In the genomic region with DNA sequence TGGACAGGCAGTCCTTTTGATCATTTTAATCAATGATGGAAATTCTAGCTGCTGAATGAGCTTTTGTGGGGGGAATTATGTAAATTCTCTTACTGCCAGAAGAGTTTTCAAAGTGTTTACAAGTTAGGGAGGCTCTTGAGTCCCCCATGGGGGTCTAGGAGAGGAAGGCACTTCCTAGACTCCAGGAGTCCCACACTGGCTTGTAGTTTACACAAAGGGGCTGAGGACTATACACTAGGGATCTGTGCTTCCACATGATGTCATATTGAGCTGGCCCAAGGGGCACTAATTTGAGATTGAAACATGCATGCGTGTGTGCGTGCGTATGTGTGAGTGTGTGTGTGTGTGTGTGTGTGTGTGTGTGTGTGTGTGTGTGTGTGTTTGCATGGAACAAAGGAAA, we compare ENCODE assay signal across 8 mouse cellular contexts. TPM values are rescaled to one million over a fixed set of nuclear protein-coding genes. Genes with fewer than 3 reads are reported as not detected.
DNase-seq lines count a peak whose midpoint lies in the region; ATAC-seq and TF ChIP-seq lines count a peak whose summit lies in the region.

No protein-coding gene starts in this region.

- H3K4me1 ChIP-seq in kidney, embryonic 14.5 days (ENCODE audit: control insufficient read depth, insufficient read depth, low read length): no peaks in the 10 kb centered on the region; the same call in 1 of the 2 replicates
- H3K4me1 ChIP-seq in embryonic facial prominence, embryonic 14.5 days (ENCODE audit: control insufficient read depth, insufficient read depth, low read length): peaks cover 16% of the 10 kb centered on the region
- 0 out of 2 replicates have a peak, but pooled peaks cover 3% of the 10 kb centered on the region for H3K4me1 ChIP-seq in intestine, embryonic 14.5 days (replicated peaks; ENCODE audit: control insufficient read depth, insufficient read depth, low read length)
- H3K4me1 ChIP-seq in midbrain, postnatal 0 days (ENCODE audit: insufficient read depth, low read length): peaks cover 5% of the 10 kb centered on the region; the same call in 1 of the 2 replicates
- peaks cover 9% of the 10 kb centered on the region for H3K4me1 ChIP-seq in thymus, adult 2 months (replicated peaks; ENCODE audit: control insufficient read depth, insufficient read depth, low read length)

- peak overlapping the region; percentile 58 for H3K4me3 ChIP-seq in kidney, embryonic 14.5 days (ENCODE audit: low read length)
- H3K4me3 ChIP-seq in embryonic facial prominence, embryonic 14.5 days (ENCODE audit: low read depth, low read length): peak overlapping the region; percentile 43
- peak overlapping the region; percentile 53 for H3K4me3 ChIP-seq in intestine, embryonic 14.5 days (ENCODE audit: low read depth, low read length)
- peak overlapping the region; percentile 51 for H3K4me3 ChIP-seq in midbrain, postnatal 0 days (ENCODE audit: low read depth, low read length)
- H3K4me3 ChIP-seq in thymus, adult 2 months (ENCODE audit: control insufficient read depth, insufficient read depth, low read length): no peak overlapping the region

- H3K27me3 ChIP-seq in kidney, embryonic 14.5 days (ENCODE audit: control insufficient read depth, insufficient read depth, low read length): no peaks in the 10 kb centered on the region
- no peaks in the 10 kb centered on the region for H3K27me3 ChIP-seq in embryonic facial prominence, embryonic 14.5 days (replicated peaks; ENCODE audit: control insufficient read depth, insufficient read depth, low read length)
- no peaks in the 10 kb centered on the region for H3K27me3 ChIP-seq in intestine, embryonic 14.5 days (replicated peaks; ENCODE audit: control insufficient read depth, insufficient read depth, low read length)
- H3K27me3 ChIP-seq in midbrain, postnatal 0 days (ENCODE audit: insufficient read depth, low read length): no peaks in the 10 kb centered on the region
- no peaks in the 10 kb centered on the region for H3K27me3 ChIP-seq in thymus, adult 2 months (ENCODE audit: control insufficient read depth, insufficient read depth, low read length)

- no peak for DNase-seq in kidney, postnatal 25 days
- peak; percentile 57 for DNase-seq in embryonic facial prominence, embryonic 14.5 days (ENCODE audit: low spot score)
- no peak for DNase-seq in intestine, embryonic 14.5 days (ENCODE audit: low spot score)
- DNase-seq in midbrain, postnatal 0 days (ENCODE audit: low spot score): peak; percentile 33
- no peak for DNase-seq in right cerebral cortex, postnatal 36 days (ENCODE audit: low spot score in 2 of 2)
- no peak for DNase-seq in thymus, adult 2 months
- DNase-seq in left cerebral cortex, adult 11 months (ENCODE audit: low spot score): no peak

- H3K9ac ChIP-seq in kidney, embryonic 14.5 days (ENCODE audit: low read depth, low read length): peak overlapping the region; percentile 63; the same call in 1 of the 2 replicates
- peak overlapping the region; percentile 54 for H3K9ac ChIP-seq in embryonic facial prominence, embryonic 14.5 days (ENCODE audit: low read depth, low read length)
- H3K9ac ChIP-seq in intestine, embryonic 14.5 days (ENCODE audit: low read length): peak overlapping the region; percentile 57
- peak overlapping the region; percentile 67; the same call in 1 of the 2 replicates for H3K9ac ChIP-seq in midbrain, postnatal 0 days (replicated peaks; ENCODE audit: low read length, poor library complexity, severe bottlenecking)

- H3K27ac ChIP-seq in kidney, embryonic 14.5 days (ENCODE audit: low read depth, low read length): peak overlapping the region; percentile 53; the same call in 1 of the 2 replicates
- peak overlapping the region; percentile 73 for H3K27ac ChIP-seq in embryonic facial prominence, embryonic 14.5 days (replicated peaks; ENCODE audit: low read depth, low read length)
- H3K27ac ChIP-seq in intestine, embryonic 14.5 days (ENCODE audit: low read depth): peak overlapping the region; percentile 78
- peak overlapping the region; percentile 89 for H3K27ac ChIP-seq in midbrain, postnatal 0 days (ENCODE audit: low read depth, low read length)
- H3K27ac ChIP-seq in thymus, adult 2 months (ENCODE audit: control insufficient read depth, insufficient read depth, low read length): no peak overlapping the region

- ATAC-seq in kidney, embryonic 14.5 days (ENCODE audit: low FRiP score, low TSS enrichment): peak; percentile 32; the same call in 1 of the 2 replicates
- peak; percentile 48 for ATAC-seq in embryonic facial prominence, embryonic 14.5 days (ENCODE audit: low read depth)
- ATAC-seq in intestine, embryonic 14.5 days (replicated peaks; ENCODE audit: low FRiP score, low TSS enrichment, low read depth): 0 out of 2 replicates have a peak, but pooled peaks have one; percentile 26
- peak; percentile 41; the same call in 1 of the 2 replicates for ATAC-seq in midbrain, postnatal 0 days (ENCODE audit: low FRiP score)

- H3K36me3 ChIP-seq in kidney, embryonic 14.5 days (ENCODE audit: control insufficient read depth, insufficient read depth, low read length): no peaks in the 10 kb centered on the region
- no peaks in the 10 kb centered on the region for H3K36me3 ChIP-seq in embryonic facial prominence, embryonic 14.5 days (ENCODE audit: control insufficient read depth, insufficient read depth, low read length)
- H3K36me3 ChIP-seq in intestine, embryonic 14.5 days (ENCODE audit: control insufficient read depth, insufficient read depth, low read length): no peaks in the 10 kb centered on the region
- H3K36me3 ChIP-seq in midbrain, postnatal 0 days (ENCODE audit: insufficient read depth, low read length): no peaks in the 10 kb centered on the region
- no peaks in the 10 kb centered on the region for H3K36me3 ChIP-seq in thymus, adult 2 months (ENCODE audit: control insufficient read depth, insufficient read depth, low read length)

- no peak for TF ChIP-seq POLR2A in thymus, adult 2 months (IDR thresholded peaks at IDR 0.05; ENCODE audit: control insufficient read depth, extremely low read depth, insufficient read depth, low read length, poor library complexity)

- H3K9me3 ChIP-seq in kidney, embryonic 14.5 days (ENCODE audit: control insufficient read depth, low read length): no peaks in the 10 kb centered on the region
- no peaks in the 10 kb centered on the region for H3K9me3 ChIP-seq in embryonic facial prominence, embryonic 14.5 days (ENCODE audit: control insufficient read depth, low read length)
- H3K9me3 ChIP-seq in intestine, embryonic 14.5 days (ENCODE audit: control insufficient read depth, low read length): no peaks in the 10 kb centered on the region
- H3K9me3 ChIP-seq in midbrain, postnatal 0 days (ENCODE audit: low read length): no peaks in the 10 kb centered on the region

- WGBS in kidney, embryonic 14.5 days: 74% methylated on average over 3 of the region's 3 CpGs
- WGBS in embryonic facial prominence, embryonic 14.5 days: 61% methylated on average over 3 of the region's 3 CpGs
- 63% methylated on average over 3 of the region's 3 CpGs for WGBS in intestine, embryonic 14.5 days
- WGBS in midbrain, postnatal 0 days: 40% methylated on average over 3 of the region's 3 CpGs
- WGBS in thymus, adult 2 months: 98% methylated on average over 3 of the region's 3 CpGs

- peak overlapping the region; percentile 61 for H3K4me2 ChIP-seq in kidney, embryonic 14.5 days (replicated peaks; ENCODE audit: low read depth, low read length)
- H3K4me2 ChIP-seq in embryonic facial prominence, embryonic 14.5 days (ENCODE audit: low read depth, low read length): peak overlapping the region; percentile 59
- H3K4me2 ChIP-seq in intestine, embryonic 14.5 days (ENCODE audit: low read length): peak overlapping the region; percentile 64
- peak overlapping the region; percentile 67 for H3K4me2 ChIP-seq in midbrain, postnatal 0 days (ENCODE audit: low read depth, low read length, poor library complexity, severe bottlenecking)

- TF ChIP-seq CTCF in midbrain, postnatal 0 days (IDR thresholded peaks at IDR 0.05): no peak
- no peak for TF ChIP-seq CTCF in thymus, adult 2 months (IDR thresholded peaks at IDR 0.05; ENCODE audit: borderline replicate concordance, control insufficient read depth, extremely low read depth, insufficient read depth, low read length, poor library complexity)

RNA-seq across cellular contexts. Expression of gene Mindy4, which starts 0.7 kb away (rescaled TPM):
- 10.5 and 17.7 TPM in 2 replicates for polyA plus RNA-seq in kidney, embryonic 14.5 days (2014; fragmentation: Nextera tagmentation; extraction: Ambion mirVana)
- polyA plus RNA-seq in embryonic facial prominence, embryonic 14.5 days (2014; fragmentation: Nextera tagmentation; extraction: Ambion mirVana): 16.2 and 18.2 TPM in 2 replicates
- polyA plus RNA-seq in intestine, embryonic 14.5 days (2014; fragmentation: Nextera tagmentation; extraction: Ambion mirVana): 10.9 and 13.2 TPM in 2 replicates
- total RNA-seq in midbrain, postnatal 0 days (2014; rRNA removed): 8.8 and 10.9 TPM in 2 replicates
- polyA plus RNA-seq in midbrain, postnatal 0 days (2015; fragmentation: Nextera tagmentation; extraction: Ambion mirVana): 9.6 and 10.0 TPM in 2 replicates
- 9.0 and 9.2 TPM in 2 replicates for polyA plus RNA-seq in thymus, adult 2 months (2012; rRNA removed)

RNA-seq across cellular contexts. Expression of gene Inmt, which starts 29.1 kb away (rescaled TPM):
- 3.6 and 4.0 TPM in 2 replicates for polyA plus RNA-seq in kidney, embryonic 14.5 days (2014; fragmentation: Nextera tagmentation; extraction: Ambion mirVana)
- polyA plus RNA-seq in embryonic facial prominence, embryonic 14.5 days (2014; fragmentation: Nextera tagmentation; extraction: Ambion mirVana): 4.2 and 5.9 TPM in 2 replicates
- 0.23 and 0.28 TPM in 2 replicates for polyA plus RNA-seq in intestine, embryonic 14.5 days (2014; fragmentation: Nextera tagmentation; extraction: Ambion mirVana)
- not detected in 2 replicates for total RNA-seq in midbrain, postnatal 0 days (2014; rRNA removed)
- not detected in 2 replicates for polyA plus RNA-seq in midbrain, postnatal 0 days (2015; fragmentation: Nextera tagmentation; extraction: Ambion mirVana)
- polyA plus RNA-seq in thymus, adult 2 months (2012; rRNA removed): 3.3 and 20.8 TPM in 2 replicates

Comparison
In these comparisons a context has a peak if more than half of its experiments do, and no peak if none do; other contexts are left out.
1. DNase-seq: peak in embryonic facial prominence, embryonic 14.5 days (single experiment) and midbrain, postnatal 0 days (single experiment); none in kidney, postnatal 25 days (0 of 2), intestine, embryonic 14.5 days (single experiment), right cerebral cortex, postnatal 36 days (0 of 2), thymus, adult 2 months (single experiment) and left cerebral cortex, adult 11 months (single experiment).
2. Peak in every context shown above with its lines, with median percentiles within 50 percentile points of each other: ATAC-seq, H3K4me2 ChIP-seq and H3K9ac ChIP-seq.